Mouse (Mus musculus): ENCODE results near the gene Ajm1.

The Ajm1 gene

GRCm38 (mm10) chr2:25526510-25527302 lies 54.9 kb downstream of the Ajm1 start:
- DNase-seq (ENCODE audit: low spot score): no peak

Measured in spleen, adult 12 weeks (tissue).